Mouse (Mus musculus): ENCODE data around the gene Lsamp.

Lsamp gene

DNA sequence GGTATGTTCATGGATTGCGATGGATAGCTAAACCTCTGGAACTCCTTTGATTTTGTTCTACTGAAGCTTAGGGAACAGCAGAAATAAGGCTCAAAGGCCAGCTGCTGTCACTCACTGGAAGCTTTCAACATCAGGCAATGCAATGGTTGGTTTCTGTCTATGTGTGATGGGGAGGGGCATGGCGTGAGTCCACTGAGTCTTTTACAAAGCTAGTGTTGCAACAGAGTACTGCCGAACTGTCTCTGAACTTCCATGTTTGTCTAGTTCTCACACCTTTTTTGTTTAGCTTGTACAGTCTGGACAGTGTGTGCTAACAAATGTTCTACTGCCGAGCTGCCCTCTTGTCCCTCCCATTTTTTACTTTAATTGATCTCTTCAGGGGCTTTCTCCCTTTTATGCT is 1258.7 kb downstream of the Lsamp start:
- DNase-seq (ENCODE audit: low read depth, low spot score): no peak

DNA sequence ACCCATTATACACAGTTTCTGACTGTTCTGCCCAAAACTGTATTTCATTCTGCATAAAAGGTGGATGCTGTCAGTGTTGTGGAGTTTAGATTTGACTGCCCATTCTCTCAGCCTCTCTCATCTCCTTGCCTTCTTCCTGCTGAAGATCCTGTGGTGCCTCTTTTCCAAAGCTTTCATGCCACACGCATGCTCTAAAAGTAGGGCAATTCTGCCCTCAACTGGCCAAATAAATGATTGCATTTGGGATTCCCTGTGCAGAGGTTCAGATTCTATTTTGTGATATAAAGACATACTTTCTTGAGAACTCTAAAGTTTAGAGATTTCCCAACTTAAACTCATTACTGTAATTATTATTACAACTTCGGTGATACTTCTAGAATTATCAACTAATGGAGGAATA is 1260.5 kb downstream of the Lsamp start:
- no peak for DNase-seq (ENCODE audit: low read depth, low spot score)

DNA sequence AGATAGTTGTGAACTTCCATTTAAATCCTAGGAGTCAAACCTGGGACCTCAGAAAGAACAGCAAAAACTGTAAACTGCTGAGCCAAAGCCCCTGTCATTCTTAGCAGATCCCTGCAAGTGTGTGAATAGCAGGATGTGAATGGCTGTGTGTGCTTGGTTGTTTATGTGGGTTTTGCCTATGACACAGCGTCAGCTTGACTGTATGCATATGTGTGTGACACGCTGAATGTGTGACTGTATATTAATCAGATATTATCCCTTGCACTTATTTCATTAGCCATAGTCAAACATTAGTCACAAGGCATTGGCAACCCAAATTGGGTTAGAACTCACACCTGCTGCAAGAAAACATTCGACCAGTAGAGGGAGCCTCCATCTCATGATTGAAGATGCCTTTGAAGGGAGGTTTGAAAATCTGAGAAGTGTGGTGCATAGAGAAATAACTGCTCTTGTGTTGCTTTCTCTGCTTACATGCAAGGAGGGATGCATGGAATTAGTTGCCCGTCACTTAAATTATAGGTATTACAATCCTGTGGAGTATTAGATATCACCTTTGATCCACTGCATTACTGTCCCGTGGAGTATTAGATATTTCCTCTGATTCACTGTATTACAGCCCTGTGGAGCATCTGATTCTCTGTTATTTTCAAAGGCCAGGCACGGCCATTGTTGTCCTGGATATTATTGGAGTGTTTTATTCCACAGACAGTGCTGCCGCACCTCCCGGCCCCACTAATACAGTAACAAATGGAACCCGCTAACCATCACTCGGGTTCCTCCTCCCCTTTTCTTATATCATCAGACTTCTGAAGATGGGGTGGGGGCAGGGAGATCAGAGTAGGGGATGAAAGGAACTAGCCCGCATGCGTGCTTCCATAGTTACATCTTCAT is 1274.2 kb downstream of the Lsamp start:
- DNase-seq (ENCODE audit: low read depth, low spot score): peak; percentile 1

GRCm38 (mm10) chr16:41275999-41276671 is 1292.0 kb downstream of the Lsamp start:
- DNase-seq (ENCODE audit: low read depth, low spot score): no peak

DNA sequence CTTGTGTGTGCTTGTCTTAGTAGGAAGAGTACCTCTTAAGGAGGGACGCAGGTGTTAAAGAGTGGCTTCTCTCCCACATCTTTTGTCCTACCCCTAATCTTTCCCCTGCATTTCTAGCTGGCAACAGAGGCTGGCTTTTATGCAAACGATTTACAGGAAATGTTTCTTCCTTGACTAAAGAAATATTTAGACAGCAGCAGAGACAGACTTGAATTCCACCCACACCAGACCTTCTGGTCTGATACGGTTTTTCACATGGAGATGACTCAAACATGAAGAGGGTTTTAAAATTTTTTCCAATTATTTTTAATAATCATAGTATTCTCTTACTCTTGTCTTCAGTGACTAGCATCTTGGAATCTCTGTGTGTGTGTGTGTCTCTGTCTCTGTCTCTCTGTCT is 1333.8 kb downstream of the Lsamp start:
- DNase-seq (ENCODE audit: low read depth, low spot score): no peak

- no peak for DNase-seq (ENCODE audit: low read depth, low spot score)
Measured at GRCm38 (mm10) chr16:41343431-41343830, 1359.3 kb downstream of the Lsamp start.

DNA sequence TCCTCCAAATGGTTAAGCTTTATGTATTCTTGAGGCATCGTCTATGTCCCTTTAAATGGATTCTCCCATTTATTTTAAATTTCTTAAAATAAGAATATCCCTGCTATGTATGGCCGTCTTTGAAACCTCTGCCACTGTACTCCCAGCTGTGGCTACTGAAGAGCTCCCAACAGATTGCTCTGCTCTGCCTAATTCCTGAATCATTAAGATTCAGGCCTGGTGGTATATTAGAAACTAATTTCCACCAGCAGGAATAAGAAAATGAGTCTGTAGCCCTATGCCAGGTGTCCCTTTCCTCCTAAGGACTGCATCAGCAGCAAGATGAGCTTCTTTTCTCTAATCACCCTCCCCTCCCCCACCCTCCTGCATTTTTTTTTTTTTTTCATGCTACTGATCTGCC is 1381.0 kb downstream of the Lsamp start:
- no peak for DNase-seq (ENCODE audit: low read depth, low spot score)

GRCm38 (mm10) chr16:41383702-41384101 is 1399.5 kb downstream of the Lsamp start:
- DNase-seq (ENCODE audit: low read depth, low spot score): no peak

DNA sequence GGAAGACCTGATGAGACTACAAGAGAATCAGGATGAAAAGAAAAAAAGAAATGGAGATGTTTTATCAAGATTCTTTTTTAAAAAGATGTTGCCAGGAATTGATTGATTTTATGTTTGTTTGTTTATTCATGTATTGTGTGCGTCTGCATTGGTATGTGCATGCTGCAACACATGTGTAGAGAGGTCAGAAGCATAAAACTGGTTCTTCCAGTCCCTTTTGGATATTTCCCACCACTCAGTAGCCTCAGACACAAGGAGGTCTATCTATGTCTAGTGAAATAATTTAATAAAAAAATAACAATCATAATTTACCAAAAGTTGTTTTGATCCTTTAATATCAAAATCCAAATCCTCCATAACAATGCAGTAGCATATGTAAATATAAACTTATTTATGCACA is 1400.1 kb downstream of the Lsamp start:
- no peak for DNase-seq (ENCODE audit: low read depth, low spot score)

GRCm38 (mm10) chr16:41408850-41409249 is 1424.7 kb downstream of the Lsamp start:
- no peak for DNase-seq (ENCODE audit: low read depth, low spot score)

DNA sequence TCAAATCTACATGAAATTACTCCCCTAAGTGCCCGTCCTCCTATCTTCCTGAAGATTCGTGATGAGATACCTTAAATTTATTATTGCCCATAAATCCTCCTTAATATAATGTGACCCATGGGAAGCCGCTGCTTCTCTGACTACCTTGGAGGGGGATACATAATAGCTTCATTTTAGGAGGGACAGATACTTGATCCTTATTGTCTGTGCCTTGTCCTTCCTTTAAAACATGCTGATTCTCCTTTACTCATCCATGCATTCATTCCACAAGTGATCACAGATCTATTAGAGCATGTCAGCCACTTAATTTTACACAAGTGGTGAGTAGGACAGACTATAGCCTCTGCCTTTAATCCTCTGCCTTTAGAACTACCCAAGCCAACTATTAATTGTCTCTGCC is 1426.5 kb downstream of the Lsamp start:
- DNase-seq (ENCODE audit: low read depth, low spot score): no peak

DNA sequence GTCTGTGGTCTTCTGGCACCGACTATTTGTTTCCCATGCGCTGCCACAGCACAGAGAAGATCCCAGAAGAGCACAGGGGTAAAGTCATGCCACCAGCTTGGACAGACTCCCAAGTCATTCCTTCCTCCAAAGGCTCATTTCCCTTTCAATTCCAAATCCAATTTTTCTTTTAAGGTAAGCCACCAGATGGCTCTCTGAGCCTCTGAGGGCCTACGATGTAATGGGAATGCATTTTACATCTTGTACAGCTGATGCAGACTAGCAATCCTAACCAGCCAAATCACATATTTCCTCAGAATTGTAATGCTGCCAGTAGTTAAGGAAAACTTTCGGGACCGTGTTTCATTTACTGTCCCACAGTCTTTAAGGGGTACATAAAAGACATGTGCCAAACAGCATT is 1433.2 kb downstream of the Lsamp start:
- DNase-seq (ENCODE audit: low read depth, low spot score): no peak

- DNase-seq (ENCODE audit: low read depth, low spot score): no peak
Measured at GRCm38 (mm10) chr16:41467391-41467790, 1483.2 kb downstream of the Lsamp start.

GRCm38 (mm10) chr16:41478694-41479093 is 1494.5 kb downstream of the Lsamp start:
- DNase-seq (ENCODE audit: low read depth, low spot score): no peak

DNA sequence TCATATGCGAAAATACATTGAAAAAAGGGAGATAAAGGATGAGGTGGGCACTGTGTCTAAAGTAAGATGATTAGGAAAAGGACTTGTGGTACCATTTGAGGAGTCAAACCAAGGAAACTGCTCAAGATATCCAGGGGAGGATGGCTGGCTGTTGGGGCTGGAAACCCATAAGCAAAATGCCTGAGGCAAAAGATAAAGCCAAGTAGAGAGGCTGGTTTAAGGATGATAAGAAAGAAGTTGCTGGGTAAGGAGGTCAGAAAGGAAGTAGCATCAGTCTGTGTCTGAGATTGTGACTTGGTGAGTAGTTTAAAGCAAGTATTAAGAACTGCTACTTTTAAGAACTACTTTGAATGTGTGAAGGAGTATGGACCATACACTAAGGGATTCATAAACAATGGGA is 1497.7 kb downstream of the Lsamp start:
- DNase-seq (ENCODE audit: low read depth, low spot score): no peak

GRCm38 (mm10) chr16:41510915-41511552 is 1526.9 kb downstream of the Lsamp start:
- DNase-seq (ENCODE audit: low read depth, low spot score): no peak

DNA sequence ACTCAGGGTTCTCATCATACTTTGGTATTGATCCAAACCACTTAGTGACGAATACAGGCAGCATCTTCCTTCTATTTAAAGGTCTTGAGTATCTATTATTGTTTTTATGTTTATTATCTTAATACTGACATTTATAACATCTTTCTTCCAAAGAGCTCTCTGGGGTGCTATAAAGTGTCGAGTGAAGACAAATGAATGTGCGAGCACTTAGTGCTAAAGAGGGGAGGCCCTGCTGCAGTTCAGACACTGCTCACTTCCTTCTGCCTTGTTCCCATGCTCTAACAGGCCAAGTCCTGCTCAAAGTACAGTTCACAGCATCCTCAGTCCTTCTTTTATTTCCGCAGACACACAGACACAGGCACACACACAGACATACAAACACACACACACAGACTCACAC is 1537.4 kb downstream of the Lsamp start:
- DNase-seq (ENCODE audit: low read depth, low spot score): no peak

GRCm38 (mm10) chr16:41524266-41524665 is 1540.1 kb downstream of the Lsamp start:
- no peak for DNase-seq (ENCODE audit: low read depth, low spot score)

GRCm38 (mm10) chr16:41532661-41533551 is 1548.7 kb downstream of the Lsamp start:
- DNase-seq (ENCODE audit: low read depth, low spot score): no peak

DNA sequence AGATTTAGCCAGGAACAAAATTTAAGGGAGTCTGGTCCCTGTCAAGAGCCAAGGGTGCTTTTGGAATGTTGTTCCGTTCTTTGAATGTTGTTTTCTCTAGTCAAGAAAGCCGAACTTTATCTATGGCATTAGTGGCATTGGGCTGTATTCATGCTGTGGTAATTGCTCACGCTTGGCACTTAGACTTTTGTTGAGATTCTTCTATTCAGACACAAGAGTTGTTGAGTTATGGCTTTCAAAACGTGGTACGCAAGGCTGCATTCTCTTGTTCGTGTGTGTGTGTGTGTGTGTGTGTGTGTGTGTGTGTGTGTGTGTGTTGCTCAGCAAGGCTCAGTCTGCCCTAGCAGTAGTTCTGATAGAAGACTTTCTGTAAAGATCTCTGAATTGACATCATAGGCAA is 1549.5 kb downstream of the Lsamp start:
- no peak for DNase-seq (ENCODE audit: low read depth, low spot score)

- DNase-seq (ENCODE audit: low read depth, low spot score): no peak
Measured at GRCm38 (mm10) chr16:41535806-41536205, 1551.6 kb downstream of the Lsamp start.

DNA sequence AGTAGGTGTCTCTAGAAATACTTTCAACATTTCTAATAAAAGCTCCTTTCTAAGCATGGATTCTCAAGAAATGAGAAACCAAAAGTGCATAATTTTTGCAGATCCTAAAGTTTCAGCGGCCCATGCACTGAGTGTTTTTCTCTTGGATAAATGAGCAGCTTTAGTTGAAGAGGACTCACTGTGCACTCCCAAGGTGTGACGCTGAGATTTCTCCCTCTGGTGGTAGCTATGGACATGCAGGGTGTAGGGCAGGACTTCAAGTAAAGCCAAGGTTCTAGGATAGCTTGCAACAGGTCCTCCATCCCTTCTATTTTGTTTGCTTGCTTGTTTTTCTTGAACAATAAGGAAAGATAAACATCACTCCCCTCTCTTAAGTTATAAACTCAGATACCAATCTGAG is 1558.5 kb downstream of the Lsamp start:
- no peak for DNase-seq (ENCODE audit: low read depth, low spot score)
